Mouse (Mus musculus) hindbrain, embryonic 10.5 days (tissue): Measurements from ENCODE around the gene Trdmt1. TPM values are rescaled to one million over a fixed set of nuclear protein-coding genes. Genes with fewer than 3 reads are reported as not detected.

Experiments
- DNase-seq: peaks from one replicate; pipeline ENCODE4 v3.0.0-alpha.2; 2017; ENCODE audit warnings: low spot score
- H3K27ac ChIP-seq: fragments of 300-500 bp; sonication (generic); 2 replicates; pipeline ENCODE4 v1.5.1; 2016; ENCODE audit warnings: mild to moderate bottlenecking, moderate library complexity
- H3K27me3 ChIP-seq: fragments of 300-500 bp; sonication (generic); 2 replicates; pipeline ENCODE4 v1.6.1; 2016; ENCODE audit warnings: mild to moderate bottlenecking; ENCODE audit not compliant: poor library complexity, insufficient read depth, severe bottlenecking
- H3K36me3 ChIP-seq: fragments of 300-500 bp; sonication (generic); 2 replicates; pipeline ENCODE4 v1.6.1; 2016; ENCODE audit warnings: mild to moderate bottlenecking, moderate library complexity
- H3K4me1 ChIP-seq: fragments of 300-500 bp; sonication (generic); replicated peaks from 2 replicates; pipeline ENCODE4 v1.6.1; 2016; ENCODE audit warnings: mild to moderate bottlenecking
- H3K4me3 ChIP-seq: fragments of 300-500 bp; sonication (generic); 2 replicates; pipeline ENCODE4 v1.5.1; 2016; ENCODE audit warnings: mild to moderate bottlenecking, moderate library complexity
- H3K9me3 ChIP-seq: fragments of 300-500 bp; sonication (generic); 2 replicates; pipeline ENCODE4 v1.6.1; 2016; ENCODE audit warnings: mild to moderate bottlenecking, moderate library complexity
- WGBS: fragments of 180-500 bp; shearing (Covaris S2); methylation state at CpG from one replicate; pipeline ENCODE4 v1.1.7; 2016; 5-methylcytosine and 5-hydroxymethylcytosine counted together
- polyA plus RNA-seq: library from polyadenylated mRNA; unstranded; fragments of >200 nt; fragmentation: Nextera tagmentation; extraction: Ambion mirVana; gene quantifications from 2 replicates; pipeline ENCODE4 v1.2.1, GENCODE M21; 2016

Gene Trdmt1
- polyA plus RNA-seq, 1 experiment from 2014 or later, result 8.7 TPM

DNA sequence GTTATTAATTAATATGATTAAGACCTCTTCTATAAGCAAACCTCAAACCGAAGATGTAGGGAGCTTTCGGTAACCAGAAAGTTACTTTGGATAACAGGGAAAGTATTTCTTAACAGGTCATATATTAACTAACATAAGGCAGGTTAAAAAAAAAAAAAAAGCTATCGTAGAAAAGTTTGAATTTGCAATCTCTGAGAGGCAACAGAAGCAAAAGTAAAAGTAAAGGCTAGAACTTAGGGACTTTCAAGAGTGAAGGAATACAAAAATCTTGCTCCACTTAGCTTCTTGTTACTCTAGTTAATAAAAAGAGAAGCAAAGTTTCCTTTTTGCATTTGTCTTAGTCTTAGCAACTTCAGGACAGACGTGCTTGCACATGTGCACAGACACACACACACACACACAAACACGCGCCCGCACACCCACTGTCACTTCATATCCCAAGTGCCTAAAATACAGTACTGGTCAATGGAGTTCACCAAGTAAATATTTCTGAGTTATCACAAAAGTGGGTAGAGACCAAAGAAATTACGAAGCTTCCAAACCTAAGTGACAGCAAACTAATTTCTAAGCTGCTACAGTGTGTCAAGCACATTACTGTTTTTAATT is 846 bp downstream of the Trdmt1 start:
- 63% methylated on average over 8 of the region's 8 CpGs for WGBS
- no peaks in the 10 kb centered on the region for H3K36me3 ChIP-seq
- H3K27me3 ChIP-seq, result no peaks in the 10 kb centered on the region
- peak overlapping the region; percentile 98 for H3K27ac ChIP-seq
- no peaks in the 10 kb centered on the region for H3K9me3 ChIP-seq
- no peak for DNase-seq
- H3K4me1 ChIP-seq, result peaks cover 29% of the 10 kb centered on the region
- peak overlapping the region; percentile 68 for H3K4me3 ChIP-seq

DNA sequence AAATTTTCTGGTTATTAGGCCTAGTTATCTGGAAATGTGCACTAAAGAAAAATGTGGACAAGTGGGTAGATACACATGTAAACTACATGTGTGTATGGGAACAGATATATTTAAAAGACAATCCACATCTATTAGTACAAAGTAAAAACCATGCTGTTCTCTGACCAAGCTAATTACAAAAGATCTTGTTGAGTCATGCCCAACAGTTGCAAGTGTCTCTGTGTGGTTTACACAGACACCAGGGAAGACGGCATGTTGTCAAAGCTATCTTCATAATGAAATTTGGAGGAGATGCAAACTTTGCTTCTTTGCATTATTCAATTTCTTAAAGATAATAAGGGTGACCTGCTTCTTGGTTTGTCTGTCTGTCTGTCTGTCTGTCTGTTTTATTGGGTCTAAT is 4.6 kb downstream of the Trdmt1 start:
- H3K4me1 ChIP-seq, result peaks cover 19% of the 10 kb centered on the region
- no peak overlapping the region for H3K27ac ChIP-seq
- no peaks in the 10 kb centered on the region for H3K36me3 ChIP-seq
- WGBS, result 87% methylated on average over 1 of the region's 1 CpGs
- H3K9me3 ChIP-seq, result no peaks in the 10 kb centered on the region
- H3K4me3 ChIP-seq, result no peak overlapping the region
- no peaks in the 10 kb centered on the region for H3K27me3 ChIP-seq
- no peak for DNase-seq

DNA sequence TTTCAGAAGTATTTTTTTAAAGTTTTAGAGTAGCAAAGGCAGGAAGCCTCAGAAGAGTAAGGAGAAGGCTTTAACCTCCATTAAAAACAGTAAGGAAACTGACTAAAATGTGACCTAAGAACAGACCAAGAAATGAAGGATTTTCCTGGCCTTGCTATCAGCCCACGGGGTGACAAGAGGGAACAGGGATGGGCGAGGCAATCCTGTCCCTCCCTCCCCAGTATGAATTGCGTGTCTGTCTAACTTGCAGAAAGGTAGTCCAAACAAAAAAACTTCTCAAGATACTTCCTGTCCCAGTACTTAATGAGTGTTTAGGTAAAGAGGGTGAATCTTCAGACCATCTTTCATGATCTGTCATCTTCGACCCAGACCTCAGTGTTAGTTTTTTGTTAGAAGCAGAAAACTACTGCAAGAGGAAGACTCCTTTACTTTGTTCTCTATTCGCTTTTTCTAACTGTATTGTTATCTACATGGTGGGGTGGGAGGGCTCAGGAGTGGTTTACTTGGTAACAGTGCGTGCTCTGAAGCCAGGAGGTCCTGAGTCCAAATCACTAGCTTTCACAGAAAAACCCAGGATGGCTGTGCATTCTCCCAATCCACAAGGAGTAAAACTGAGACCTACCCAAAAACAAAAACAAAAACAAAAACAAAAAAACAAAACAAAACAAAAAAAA is 5.6 kb downstream of the Trdmt1 start:
- WGBS, result 76% methylated on average over 6 of the region's 6 CpGs
- H3K27ac ChIP-seq, result no peak overlapping the region
- H3K4me1 ChIP-seq, result peaks cover 9% of the 10 kb centered on the region
- H3K27me3 ChIP-seq, result no peaks in the 10 kb centered on the region
- H3K4me3 ChIP-seq, result no peak overlapping the region
- no peak for DNase-seq
- H3K9me3 ChIP-seq, result no peaks in the 10 kb centered on the region
- no peaks in the 10 kb centered on the region for H3K36me3 ChIP-seq

DNA sequence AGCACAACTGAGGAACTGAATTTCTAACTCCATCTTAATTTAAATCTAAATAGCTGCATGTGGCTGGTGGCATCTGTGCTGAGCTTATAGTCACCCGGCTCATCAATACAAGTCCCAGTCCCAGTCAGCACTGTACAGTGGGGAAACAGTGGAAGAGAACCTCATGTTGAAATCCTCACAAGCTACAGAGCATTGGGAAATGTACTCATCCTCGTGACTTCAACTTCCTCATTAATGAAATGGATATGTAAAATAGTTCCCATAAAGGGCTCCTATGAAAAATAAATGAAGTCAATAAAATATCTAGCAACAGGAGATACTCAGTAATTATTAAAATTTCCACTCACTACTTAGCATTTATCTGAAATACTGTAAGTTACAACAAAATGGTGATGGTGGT is 6.2 kb downstream of the Trdmt1 start:
- Histone ChIP-seq H3K27me3 (no peaks in the 10 kb centered on the region), H3K9me3 (no peaks in the 10 kb centered on the region), H3K36me3 (no peaks in the 10 kb centered on the region), H3K4me3 (no peak overlapping the region), H3K27ac (no peak overlapping the region), H3K4me1 (peaks cover 5% of the 10 kb centered on the region; the same call in 1 of the 2 replicates)
- DNase-seq, result no peak
- WGBS, result 90% methylated on average over 2 of the region's 2 CpGs

DNA sequence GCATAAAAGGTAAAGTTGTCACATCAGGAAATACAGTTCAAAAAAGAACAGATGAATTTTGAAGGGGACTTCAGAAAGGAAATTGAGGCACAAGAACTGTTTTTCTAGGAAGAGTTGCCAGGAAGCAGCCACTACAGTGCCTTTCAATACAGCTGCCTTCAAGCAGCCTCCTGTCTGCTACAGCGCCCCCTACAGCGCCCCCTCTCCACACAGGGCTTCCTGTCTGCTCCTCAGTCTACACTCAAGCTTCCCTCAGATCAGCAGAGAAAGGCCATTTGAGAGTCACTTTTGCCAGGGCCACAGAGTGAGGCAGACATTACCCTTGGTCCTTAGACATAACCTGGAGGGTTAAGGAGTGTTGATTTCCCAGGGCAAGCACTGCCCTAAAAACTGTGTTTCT is 6.7 kb downstream of the Trdmt1 start:
- H3K27me3 ChIP-seq, result no peaks in the 10 kb centered on the region
- H3K9me3 ChIP-seq, result no peaks in the 10 kb centered on the region
- H3K36me3 ChIP-seq, result no peaks in the 10 kb centered on the region
- H3K4me3 ChIP-seq, result no peak overlapping the region
- DNase-seq, result peak; percentile 16
- no peaks in the 10 kb centered on the region for H3K4me1 ChIP-seq
- no peak overlapping the region for H3K27ac ChIP-seq
- WGBS, result 14% methylated on average over 2 of the region's 2 CpGs

DNA sequence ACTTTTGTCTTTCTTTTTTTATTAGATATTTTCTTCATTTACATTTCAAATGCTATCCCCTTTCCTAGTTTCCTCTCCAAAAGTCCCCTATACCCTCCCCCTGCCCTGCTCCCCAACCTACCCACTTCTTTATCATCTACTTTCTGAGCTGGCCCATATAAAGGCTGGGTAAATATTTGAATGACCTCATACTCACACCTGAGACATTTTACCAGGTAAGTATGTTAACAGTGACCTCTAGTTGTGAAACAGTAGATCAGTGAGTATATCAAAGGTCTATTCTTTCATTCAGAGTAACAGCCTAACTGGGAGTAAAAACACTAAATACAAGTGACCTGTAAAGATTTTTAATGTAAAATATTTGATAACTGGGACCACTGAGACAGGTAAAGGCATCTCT is 7.7 kb downstream of the Trdmt1 start:
- Histone ChIP-seq H3K4me1 (no peaks in the 10 kb centered on the region), H3K4me3 (no peak overlapping the region), H3K9me3 (no peaks in the 10 kb centered on the region), H3K27me3 (no peaks in the 10 kb centered on the region), H3K27ac (no peak overlapping the region), H3K36me3 (no peaks in the 10 kb centered on the region)
- no peak for DNase-seq

DNA sequence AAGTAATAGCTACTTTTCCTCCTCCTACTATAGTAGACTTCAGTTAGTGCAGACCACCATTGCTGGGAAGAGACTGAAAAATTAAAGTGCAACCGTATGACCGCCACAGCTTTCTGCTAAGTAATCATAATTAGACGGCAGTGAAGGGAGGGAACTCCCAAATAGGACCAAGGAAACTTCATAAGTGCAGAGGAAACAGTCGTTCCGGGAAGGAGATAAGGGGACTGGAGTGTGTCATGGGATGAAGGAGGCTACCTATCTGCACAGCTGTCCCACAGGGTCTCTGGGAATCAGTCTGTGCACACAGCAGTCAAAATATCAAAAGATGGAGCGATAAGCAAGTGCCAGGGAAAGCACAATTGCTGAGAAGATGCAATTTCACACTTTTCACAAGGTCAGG is 13.8 kb downstream of the Trdmt1 start:
- Histone ChIP-seq H3K36me3 (no peaks in the 10 kb centered on the region), H3K4me1 (0 out of 2 replicates have a peak, but pooled peaks cover 7% of the 10 kb centered on the region), H3K27me3 (peaks cover 5% of the 10 kb centered on the region; the same call in 1 of the 2 replicates), H3K27ac (no peak overlapping the region), H3K9me3 (no peaks in the 10 kb centered on the region), H3K4me3 (no peak overlapping the region)
- no peak for DNase-seq
- WGBS, result 90% methylated on average over 6 of the region's 6 CpGs

DNA sequence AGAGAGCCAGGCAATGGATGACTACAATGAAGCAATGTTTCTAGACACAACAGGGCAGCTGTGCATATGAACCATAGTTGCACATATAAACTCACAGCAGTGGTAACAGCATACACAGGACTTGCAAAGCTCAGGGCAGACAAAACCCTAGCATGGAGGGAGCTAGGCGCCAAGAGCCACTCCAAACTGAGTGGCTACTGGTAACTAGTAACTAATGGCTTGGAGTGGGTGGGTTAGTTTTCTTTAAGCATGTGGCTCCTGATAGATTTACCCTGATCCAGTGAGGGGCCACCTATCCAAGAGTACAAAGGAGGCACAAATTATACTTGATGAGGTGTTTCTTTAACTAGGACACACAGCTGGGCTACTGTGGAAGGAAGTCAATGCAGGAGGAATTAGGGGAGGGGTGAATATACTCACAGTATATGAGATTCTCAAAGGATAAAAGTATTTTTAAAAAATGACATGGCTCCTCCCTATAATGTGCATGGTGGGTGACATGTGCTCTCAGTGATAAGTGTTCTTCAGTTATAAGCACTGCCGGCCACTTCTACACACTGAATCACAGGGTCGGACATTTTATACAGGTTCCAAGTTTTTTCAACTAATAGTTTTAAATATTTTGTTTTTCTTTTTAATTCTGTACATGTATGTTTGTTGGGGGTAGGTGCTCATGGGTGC is 15.1 kb downstream of the Trdmt1 start:
- DNase-seq, result no peak
- WGBS, result 92% methylated on average over 3 of the region's 3 CpGs
- H3K4me1 ChIP-seq, result 0 out of 2 replicates have a peak, but pooled peaks cover 7% of the 10 kb centered on the region

DNA sequence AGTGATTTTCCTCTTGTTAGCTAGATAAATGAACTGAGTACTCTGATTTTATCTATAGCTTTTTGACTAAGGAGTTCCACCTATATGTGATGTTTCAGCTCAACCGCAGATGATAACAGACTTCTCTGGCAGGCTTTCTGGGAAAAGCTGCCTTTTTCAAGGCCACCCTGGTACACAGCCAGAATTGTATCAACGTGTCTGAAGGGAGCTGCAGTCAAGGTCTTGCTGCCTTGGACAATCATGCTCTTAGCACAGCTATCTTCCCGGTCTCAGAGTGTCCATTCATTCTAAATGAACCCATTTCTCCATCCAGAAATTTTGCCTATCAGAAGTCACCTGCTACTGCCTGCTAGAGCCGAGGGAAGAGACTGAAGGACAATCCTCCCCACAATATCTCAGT is 16.9 kb downstream of the Trdmt1 start:
- WGBS, result 77% methylated on average over 4 of the region's 4 CpGs
- Histone ChIP-seq H3K9me3 (no peaks in the 10 kb centered on the region), H3K27me3 (peaks cover 5% of the 10 kb centered on the region; the same call in 1 of the 2 replicates), H3K36me3 (no peaks in the 10 kb centered on the region), H3K4me3 (no peak overlapping the region), H3K27ac (no peak overlapping the region), H3K4me1 (0 out of 2 replicates have a peak, but pooled peaks cover 12% of the 10 kb centered on the region)
- DNase-seq, result no peak

More for the DNA sequence above, 15.1 kb downstream of the Trdmt1 start:
- no peak overlapping the region for H3K4me3 ChIP-seq
- no peak overlapping the region for H3K27ac ChIP-seq
- H3K36me3 ChIP-seq, result no peaks in the 10 kb centered on the region
- no peaks in the 10 kb centered on the region for H3K9me3 ChIP-seq
- peaks cover 5% of the 10 kb centered on the region; the same call in 1 of the 2 replicates for H3K27me3 ChIP-seq

DNA sequence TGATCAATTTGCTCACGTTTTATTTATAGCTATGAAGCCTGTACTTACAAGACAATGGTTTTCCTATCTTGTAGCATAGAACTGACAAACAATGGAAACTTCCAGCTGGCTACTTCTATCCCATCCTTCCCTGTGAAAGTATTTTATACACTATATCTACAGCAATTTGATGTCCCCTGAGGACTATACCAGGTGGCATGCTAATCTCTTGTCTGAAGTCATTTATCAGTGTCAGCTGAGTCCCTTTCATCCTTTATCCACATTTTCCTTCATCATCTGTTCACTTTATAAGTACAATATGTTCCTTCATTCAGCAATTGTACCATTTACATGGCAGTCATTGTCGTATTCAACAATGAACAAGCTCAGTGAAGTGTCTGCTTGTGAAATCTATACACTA is 17.3 kb downstream of the Trdmt1 start:
- H3K27me3 ChIP-seq, result peaks cover 5% of the 10 kb centered on the region; the same call in 1 of the 2 replicates
- no peaks in the 10 kb centered on the region for H3K9me3 ChIP-seq
- no peak overlapping the region for H3K27ac ChIP-seq
- H3K4me3 ChIP-seq, result no peak overlapping the region
- H3K36me3 ChIP-seq, result no peaks in the 10 kb centered on the region
- WGBS, result 59% methylated on average over 2 of the region's 2 CpGs
- H3K4me1 ChIP-seq, result 0 out of 2 replicates have a peak, but pooled peaks cover 12% of the 10 kb centered on the region
- no peak for DNase-seq

DNA sequence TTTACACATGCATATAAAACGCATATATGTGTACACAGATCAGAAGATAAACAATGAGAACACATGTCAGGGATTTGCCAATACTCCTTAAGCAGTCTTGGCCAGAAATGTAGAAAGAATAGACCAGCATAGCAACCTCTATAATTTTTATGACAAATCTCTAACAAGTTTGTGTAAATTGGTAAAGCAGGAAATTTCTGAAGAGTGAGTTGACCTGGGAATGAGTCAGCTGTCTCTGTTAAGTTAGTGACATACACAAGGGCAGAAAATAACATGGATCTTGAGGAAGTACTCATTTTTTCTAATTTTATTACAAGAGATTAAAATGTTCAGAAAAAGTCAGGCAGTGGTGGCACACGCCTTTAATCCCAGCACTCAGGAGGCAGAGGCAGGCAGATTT is 18.3 kb downstream of the Trdmt1 start:
- H3K27me3 ChIP-seq, result peaks cover 5% of the 10 kb centered on the region; the same call in 1 of the 2 replicates
- no peak overlapping the region for H3K4me3 ChIP-seq
- H3K27ac ChIP-seq, result no peak overlapping the region
- 0 out of 2 replicates have a peak, but pooled peaks cover 12% of the 10 kb centered on the region for H3K4me1 ChIP-seq
- WGBS, result 88% methylated on average over 2 of the region's 2 CpGs
- H3K36me3 ChIP-seq, result no peaks in the 10 kb centered on the region
- no peaks in the 10 kb centered on the region for H3K9me3 ChIP-seq
- DNase-seq, result no peak

DNA sequence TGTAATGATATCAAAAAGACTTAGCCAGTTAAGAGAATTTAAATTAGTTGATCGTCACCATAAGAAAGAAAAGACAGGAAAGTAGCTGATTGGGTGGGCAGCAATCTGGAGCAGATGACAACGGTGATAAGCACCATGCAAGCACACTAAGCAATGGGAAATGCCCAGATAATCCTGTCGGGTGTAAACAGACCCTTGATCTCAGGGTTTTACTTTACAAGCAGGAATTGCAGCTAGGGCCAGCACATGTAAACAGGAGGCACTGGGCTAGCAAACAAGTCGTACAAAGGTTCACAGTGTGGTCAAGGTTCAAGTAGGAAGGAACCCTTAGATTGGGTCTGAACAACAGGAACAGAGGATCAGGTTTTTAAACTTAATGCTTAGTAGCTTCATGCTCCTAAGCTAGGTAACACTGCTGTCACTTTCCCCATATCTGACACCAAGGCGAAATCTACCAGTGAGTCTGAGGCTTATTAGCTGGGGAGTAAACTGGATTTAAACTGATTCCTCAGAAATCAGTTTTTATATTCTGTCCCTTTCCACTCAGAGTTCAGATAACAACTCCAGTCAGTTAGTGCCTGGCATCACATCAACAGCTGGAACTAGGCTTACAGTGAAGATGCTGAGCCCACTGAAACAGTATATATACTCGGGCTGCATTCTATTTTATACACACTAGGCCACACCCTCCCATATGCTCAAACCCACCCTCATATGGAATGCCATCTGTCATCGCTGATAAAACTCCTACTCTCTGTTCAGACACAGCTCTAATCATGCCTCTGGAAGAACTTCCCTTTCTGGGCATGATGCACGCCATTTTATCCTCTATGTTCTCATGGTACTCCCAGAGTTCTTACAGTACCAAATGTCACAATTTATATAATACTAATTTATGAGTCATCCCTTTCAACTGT is 20.7 kb downstream of the Trdmt1 start:
- WGBS, result 73% methylated on average over 8 of the region's 8 CpGs
- no peak overlapping the region for H3K27ac ChIP-seq
- H3K4me3 ChIP-seq, result no peak overlapping the region
- 0 out of 2 replicates have a peak, but pooled peaks cover 12% of the 10 kb centered on the region for H3K4me1 ChIP-seq
- peaks cover under 1% of the 10 kb centered on the region; the same call in 1 of the 2 replicates for H3K27me3 ChIP-seq
- 0 out of 2 replicates have a peak, but pooled peaks cover 4% of the 10 kb centered on the region for H3K36me3 ChIP-seq
- H3K9me3 ChIP-seq, result no peaks in the 10 kb centered on the region
- DNase-seq, result no peak
